Mouse (Mus musculus) heart, embryonic 11.5 days (tissue): ENCODE measurements around the gene Pdhx. TPM values are rescaled to one million over a fixed set of nuclear protein-coding genes. Genes with fewer than 3 reads are reported as not detected.

Experiments used
- ATAC-seq: fragments of 200-750 bp; cut with Nextera tagmentation; replicated peaks from 2 replicates; pipeline ENCODE4 v1.8.0; 2017; ENCODE audit warnings: moderate library complexity; ENCODE audit not compliant: insufficient number of reproducible peaks, low FRiP score, low TSS enrichment
- H3K27ac ChIP-seq: fragments of 300-500 bp; sonication (generic); 2 replicates; pipeline ENCODE4 v1.5.1; 2014; ENCODE audit warnings: mild to moderate bottlenecking, low read depth, low read length
- H3K27me3 ChIP-seq: fragments of 300-500 bp; sonication (generic); 2 replicates; pipeline ENCODE4 v1.6.1; 2014; ENCODE audit warnings: mild to moderate bottlenecking, low read length, mixed read lengths; ENCODE audit not compliant: control insufficient read depth, insufficient read depth
- H3K36me3 ChIP-seq: fragments of 300-500 bp; sonication (generic); 2 replicates; pipeline ENCODE4 v1.6.1; 2014; ENCODE audit warnings: mild to moderate bottlenecking, low read length, moderate library complexity, mixed read lengths; ENCODE audit not compliant: control insufficient read depth, insufficient read depth
- H3K4me1 ChIP-seq: fragments of 300-500 bp; sonication (generic); 2 replicates; pipeline ENCODE4 v1.6.1; 2014; ENCODE audit warnings: low read length; ENCODE audit not compliant: control insufficient read depth, insufficient read depth
- H3K4me2 ChIP-seq: fragments of 300-500 bp; sonication (generic); 2 replicates; pipeline ENCODE4 v1.6.1; 2014; ENCODE audit warnings: mild to moderate bottlenecking, moderate library complexity
- H3K4me3 ChIP-seq: fragments of 300-500 bp; sonication (generic); 2 replicates; pipeline ENCODE4 v1.5.1; 2014; ENCODE audit warnings: low read depth, low read length
- H3K9ac ChIP-seq: fragments of 300-500 bp; sonication (generic); 2 replicates; pipeline ENCODE4 v1.6.1; 2014; ENCODE audit warnings: mild to moderate bottlenecking, low read depth, low read length, moderate library complexity
- H3K9me3 ChIP-seq: fragments of 300-500 bp; sonication (generic); replicated peaks from 2 replicates; pipeline ENCODE4 v1.6.1; 2016; ENCODE audit warnings: low read length; ENCODE audit not compliant: control insufficient read depth
- WGBS: fragments of 180-500 bp; shearing (Covaris S2); extraction: QIAGEN DNeasy Blood & Tissue Kit; methylation state at CpG from one replicate; pipeline ENCODE4 v1.1.7; 2014; ENCODE audit not compliant: insufficient replicate concordance; 5-methylcytosine and 5-hydroxymethylcytosine counted together
- polyA plus RNA-seq: library from polyadenylated mRNA; unstranded; fragments of >200 nt; fragmentation: Nextera tagmentation; extraction: Ambion mirVana; gene quantifications from 2 replicates; pipeline ENCODE4 v1.2.1, GENCODE M21; 2014

Gene Pdhx
- polyA plus RNA-seq, 1 experiment from 2014 or later, result 51.0 TPM

DNA sequence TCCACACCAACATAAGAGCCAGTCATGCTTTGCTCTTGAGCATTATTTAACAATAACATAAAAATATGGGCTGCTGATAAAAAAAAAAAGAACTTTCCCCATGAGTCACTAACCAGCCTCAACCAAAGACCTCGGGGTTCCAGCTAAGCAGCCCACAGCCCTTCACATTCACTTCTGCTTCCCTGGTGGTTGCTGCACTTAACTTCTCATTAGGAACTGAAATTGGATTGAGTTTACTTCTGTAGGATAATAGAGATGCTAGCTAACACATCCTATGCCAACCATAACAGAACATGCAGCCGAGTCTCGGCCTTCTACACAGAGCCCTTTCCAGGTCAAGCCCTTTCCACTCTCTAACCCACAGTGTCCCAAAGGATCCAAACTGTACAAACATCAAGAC, 65.1 kb downstream of the Pdhx start:
- Histone ChIP-seq H3K4me3 (no peak overlapping the region), H3K27me3 (no peaks in the 10 kb centered on the region), H3K36me3 (no peaks in the 10 kb centered on the region), H3K9ac (no peak overlapping the region), H3K27ac (no peak overlapping the region), H3K4me1 (no peaks in the 10 kb centered on the region), H3K4me2 (no peak overlapping the region), H3K9me3 (no peaks in the 10 kb centered on the region; the same call in 1 of the 2 replicates)
- WGBS, result 76% methylated on average over 3 of the region's 3 CpGs
- ATAC-seq, result no peak

DNA sequence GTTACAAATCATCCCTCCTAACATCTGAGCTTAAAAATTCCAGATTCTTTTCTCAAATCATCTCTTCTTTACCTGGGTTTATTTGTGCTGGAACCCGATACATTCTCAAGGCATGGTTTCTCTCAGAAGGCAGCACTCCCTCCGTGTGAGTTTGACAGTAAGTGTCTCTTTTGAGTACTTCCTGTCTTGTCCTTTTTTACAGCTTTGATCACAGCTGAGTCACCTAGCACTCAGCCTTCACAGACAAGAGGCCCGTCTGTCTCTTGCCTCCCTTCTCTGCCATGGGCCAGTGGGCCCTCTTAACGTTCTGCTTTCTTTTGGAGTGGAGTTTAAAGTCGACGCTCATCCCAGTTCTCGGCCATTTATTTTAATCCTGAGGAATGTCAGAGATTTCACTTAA, 68.7 kb downstream of the Pdhx start:
- Histone ChIP-seq H3K9me3 (no peaks in the 10 kb centered on the region), H3K4me2 (no peak overlapping the region), H3K36me3 (no peaks in the 10 kb centered on the region), H3K27ac (no peak overlapping the region), H3K4me1 (no peaks in the 10 kb centered on the region), H3K27me3 (no peaks in the 10 kb centered on the region), H3K4me3 (no peak overlapping the region), H3K9ac (no peak overlapping the region)
- ATAC-seq, result no peak
- WGBS, result 29% methylated on average over 7 of the region's 7 CpGs

DNA sequence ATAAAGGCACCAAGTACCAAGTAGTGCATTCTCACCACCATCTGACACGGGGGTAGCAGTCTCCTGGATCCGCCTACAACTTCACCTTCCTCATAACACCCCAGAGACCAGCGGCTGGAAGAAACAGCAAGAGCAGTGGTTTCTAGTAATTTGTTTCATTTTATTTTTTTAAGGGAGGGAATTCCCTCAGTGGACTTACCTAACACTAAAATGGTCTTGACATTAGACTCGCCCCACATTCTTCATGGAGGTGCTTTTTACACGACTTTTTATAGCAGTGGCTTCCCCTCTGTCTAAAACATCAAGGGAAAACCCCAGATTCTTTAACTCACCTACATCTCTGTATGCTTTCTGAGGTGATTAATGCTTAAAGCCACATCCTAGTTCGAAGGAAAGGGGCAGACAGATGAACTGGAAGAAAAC, 74.1 kb downstream of the Pdhx start:
- no peaks in the 10 kb centered on the region for H3K36me3 ChIP-seq
- no peak overlapping the region for H3K27ac ChIP-seq
- no peaks in the 10 kb centered on the region for H3K27me3 ChIP-seq
- no peak overlapping the region for H3K4me2 ChIP-seq
- no peak overlapping the region for H3K4me3 ChIP-seq
- H3K4me1 ChIP-seq, result no peaks in the 10 kb centered on the region
- H3K9me3 ChIP-seq, result no peaks in the 10 kb centered on the region
- no peak for ATAC-seq
- WGBS, result 67% methylated on average over 6 of the region's 6 CpGs
- no peak overlapping the region for H3K9ac ChIP-seq

DNA sequence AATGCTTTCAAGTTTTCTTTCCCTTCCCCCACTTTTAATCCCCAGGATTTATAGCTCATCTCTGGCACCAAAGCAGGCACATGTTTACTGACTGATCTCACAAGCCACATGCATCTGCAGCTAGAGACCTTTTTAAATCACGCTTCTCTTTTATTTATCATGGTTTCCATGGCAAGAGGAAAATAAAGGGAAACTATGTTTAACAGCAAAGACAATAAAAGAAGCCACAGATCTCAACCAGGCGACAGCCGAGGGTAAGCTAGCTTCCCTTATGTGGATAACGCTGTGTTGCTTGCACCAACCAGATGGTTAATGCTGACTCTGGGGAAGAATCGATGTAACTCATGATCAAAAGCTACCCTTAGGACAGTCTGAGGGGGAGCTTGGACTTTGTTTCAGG, 75.0 kb downstream of the Pdhx start:
- no peak for ATAC-seq
- no peaks in the 10 kb centered on the region for H3K27me3 ChIP-seq
- no peaks in the 10 kb centered on the region for H3K36me3 ChIP-seq
- no peak overlapping the region for H3K4me3 ChIP-seq
- H3K27ac ChIP-seq, result no peak overlapping the region
- no peak overlapping the region for H3K4me2 ChIP-seq
- whole genome bisulfite sequencing, result 77% methylated on average over 5 of the region's 5 CpGs
- no peaks in the 10 kb centered on the region for H3K4me1 ChIP-seq
- no peak overlapping the region for H3K9ac ChIP-seq
- no peaks in the 10 kb centered on the region for H3K9me3 ChIP-seq

DNA sequence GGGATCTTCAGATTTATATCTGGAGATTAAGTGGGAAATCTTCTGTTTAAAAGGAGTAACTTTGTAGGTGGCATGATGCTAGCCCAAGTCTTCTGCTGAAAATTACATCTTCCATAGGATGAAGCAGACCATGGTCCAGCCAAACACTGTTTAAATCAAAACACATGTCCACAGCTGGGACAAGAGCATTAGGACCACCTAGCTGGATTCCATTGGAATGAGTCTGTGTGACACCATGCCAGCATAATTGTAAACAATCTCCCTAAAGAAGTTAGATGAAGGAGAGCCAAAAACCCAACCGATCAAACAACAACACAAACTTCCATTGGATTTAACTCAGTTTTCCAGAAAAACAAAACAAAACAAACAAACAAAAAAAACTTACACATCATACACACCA, 75.4 kb downstream of the Pdhx start:
- 88% methylated on average over 1 of the region's 1 CpGs for WGBS
- H3K9ac ChIP-seq, result no peak overlapping the region
- no peaks in the 10 kb centered on the region for H3K36me3 ChIP-seq
- no peak overlapping the region for H3K4me2 ChIP-seq
- H3K27ac ChIP-seq, result no peak overlapping the region
- H3K4me3 ChIP-seq, result no peak overlapping the region
- ATAC-seq, result no peak
- no peaks in the 10 kb centered on the region for H3K4me1 ChIP-seq
- no peaks in the 10 kb centered on the region for H3K27me3 ChIP-seq
- H3K9me3 ChIP-seq, result no peaks in the 10 kb centered on the region

DNA sequence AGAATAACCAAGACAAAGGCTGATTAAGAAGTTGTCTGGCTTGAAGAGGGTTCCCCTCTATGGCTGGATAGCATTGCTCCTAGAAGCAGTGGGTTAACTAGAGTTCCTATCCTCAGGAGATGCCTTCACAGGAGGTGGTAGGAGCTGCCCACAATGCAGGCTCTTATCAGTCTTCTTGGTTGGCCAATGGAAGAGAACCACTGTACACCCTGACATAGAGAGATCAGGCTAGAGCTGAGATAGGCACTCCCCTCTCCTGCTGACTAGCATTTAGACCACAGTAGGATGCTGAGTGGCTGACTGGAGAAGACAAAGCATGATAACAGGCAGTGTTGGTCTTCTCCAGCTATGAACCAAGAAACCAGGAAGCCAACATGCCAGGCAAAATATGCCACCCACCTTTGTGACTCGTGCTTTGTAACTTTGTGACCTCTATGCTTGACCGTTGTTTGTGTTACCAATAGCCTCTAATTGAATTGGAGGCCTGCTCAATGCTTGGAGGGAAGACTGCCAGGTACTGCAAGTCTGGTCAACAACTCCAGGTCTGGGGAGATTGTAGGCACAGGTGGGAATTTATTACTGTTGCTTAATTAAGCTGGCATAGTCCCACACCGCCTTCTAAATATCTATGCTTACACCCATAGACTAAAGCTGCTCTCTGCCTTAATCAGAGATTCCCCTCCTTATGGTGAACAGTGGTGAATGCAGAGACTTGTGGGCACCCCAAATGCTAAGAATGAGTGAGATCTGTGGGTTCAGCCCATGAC, 79.3 kb downstream of the Pdhx start:
- Histone ChIP-seq H3K4me3 (no peak overlapping the region), H3K9ac (no peak overlapping the region), H3K9me3 (no peaks in the 10 kb centered on the region), H3K4me1 (no peaks in the 10 kb centered on the region), H3K36me3 (no peaks in the 10 kb centered on the region), H3K4me2 (no peak overlapping the region), H3K27ac (no peak overlapping the region), H3K27me3 (no peaks in the 10 kb centered on the region)
- WGBS, result 86% methylated on average over 3 of the region's 3 CpGs
- ATAC-seq, result no peak

DNA sequence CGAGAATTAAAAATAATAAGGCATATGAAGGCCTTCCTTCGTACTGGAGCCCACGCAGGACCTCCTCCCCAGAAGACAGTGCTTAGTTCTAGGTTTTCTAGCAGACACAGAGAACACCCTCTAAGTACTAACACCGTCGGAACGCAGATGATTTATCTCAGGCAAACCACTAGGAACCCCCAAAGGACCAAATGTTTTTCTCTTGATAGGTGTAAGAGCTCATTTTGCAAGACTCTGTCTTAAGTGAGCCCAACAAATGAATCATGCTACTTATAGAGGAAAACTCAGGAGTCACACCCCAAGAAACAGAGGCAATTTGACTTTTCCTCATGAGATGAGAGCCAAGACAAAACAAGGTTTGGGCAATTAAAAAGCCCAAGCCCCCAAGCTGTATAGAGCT, 80.9 kb downstream of the Pdhx start:
- 67% methylated on average over 6 of the region's 6 CpGs for WGBS
- H3K36me3 ChIP-seq, result no peaks in the 10 kb centered on the region
- ATAC-seq, result no peak

DNA sequence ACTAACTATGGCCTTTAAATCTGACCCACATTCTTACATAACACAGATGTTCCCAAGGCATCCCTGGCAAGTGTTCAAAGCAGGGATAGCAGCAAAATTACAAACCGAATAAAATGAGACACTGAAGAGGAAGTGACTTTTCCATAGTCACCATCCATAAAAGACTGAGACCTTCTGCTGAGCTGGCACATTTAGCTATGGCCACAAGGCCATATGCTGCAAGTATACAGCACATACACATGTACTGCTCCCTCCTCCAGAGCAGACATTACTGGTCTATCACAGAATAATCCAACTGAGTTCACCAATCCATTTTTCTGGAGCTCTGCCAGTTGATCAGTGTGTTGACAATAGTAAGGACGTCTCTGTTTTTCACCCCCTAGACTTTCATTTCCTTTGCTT, 83.0 kb downstream of the Pdhx start:
- WGBS, result 53% methylated on average over 2 of the region's 2 CpGs
- H3K36me3 ChIP-seq, result no peaks in the 10 kb centered on the region
- H3K9ac ChIP-seq, result no peak overlapping the region
- no peaks in the 10 kb centered on the region for H3K4me1 ChIP-seq
- H3K4me2 ChIP-seq, result no peak overlapping the region
- ATAC-seq, result no peak
- H3K27me3 ChIP-seq, result no peaks in the 10 kb centered on the region
- no peak overlapping the region for H3K4me3 ChIP-seq
- H3K9me3 ChIP-seq, result no peaks in the 10 kb centered on the region
- no peak overlapping the region for H3K27ac ChIP-seq

More for the DNA sequence above, 80.9 kb downstream of the Pdhx start:
- Histone ChIP-seq H3K4me2 (no peak overlapping the region), H3K27me3 (no peaks in the 10 kb centered on the region), H3K9ac (no peak overlapping the region), H3K27ac (no peak overlapping the region), H3K9me3 (no peaks in the 10 kb centered on the region), H3K4me1 (no peaks in the 10 kb centered on the region), H3K4me3 (no peak overlapping the region)

DNA sequence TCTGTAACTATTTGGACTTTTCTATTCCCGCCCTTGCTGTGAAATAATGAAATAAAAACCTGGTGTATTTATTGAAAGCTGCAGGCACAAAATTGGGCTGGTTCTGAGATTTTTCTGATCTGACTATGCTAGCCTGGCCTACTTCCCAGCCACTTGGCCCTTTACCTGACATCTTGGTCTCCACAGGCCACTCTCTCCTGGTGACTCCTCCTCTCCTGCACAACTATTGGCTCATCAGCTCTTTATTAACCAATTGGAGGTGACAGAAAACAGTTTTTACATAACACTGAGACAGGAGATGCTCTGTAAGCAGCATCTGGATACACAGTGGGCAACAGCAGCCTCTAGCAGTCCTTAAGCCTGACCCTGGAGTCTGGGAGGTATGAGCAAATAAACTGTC, 83.9 kb downstream of the Pdhx start:
- no peaks in the 10 kb centered on the region for H3K36me3 ChIP-seq
- H3K9ac ChIP-seq, result no peak overlapping the region
- ATAC-seq, result no peak
- no peak overlapping the region for H3K4me2 ChIP-seq
- 82% methylated on average over 1 of the region's 1 CpGs for WGBS
- H3K4me3 ChIP-seq, result no peak overlapping the region
- H3K27ac ChIP-seq, result no peak overlapping the region
- H3K4me1 ChIP-seq, result no peaks in the 10 kb centered on the region
- H3K27me3 ChIP-seq, result no peaks in the 10 kb centered on the region
- no peaks in the 10 kb centered on the region for H3K9me3 ChIP-seq
